Mouse (Mus musculus): Measurements from ENCODE around the gene Myo1d. TPM values are rescaled to one million over a fixed set of nuclear protein-coding genes. Genes with fewer than 3 reads are reported as not detected.
A peak's percentile ranks its signal among the peaks of the same experiment; 100 is the strongest.

The Myo1d gene
- polyA plus RNA-seq, 1 experiment, result 6.4 TPM

- TF ChIP-seq CTCF (IDR thresholded peaks at IDR 0.05; ENCODE audit: control insufficient read depth, insufficient read depth, low read length), result no peak
- TF ChIP-seq POLR2A (IDR thresholded peaks at IDR 0.05; ENCODE audit: borderline replicate concordance, control insufficient read depth, low read depth, low read length), result no peak
- Histone ChIP-seq H3K27ac (ENCODE audit: control insufficient read depth, insufficient read depth, low read depth, low read length, poor library complexity) (peak overlapping the region; percentile 95), H3K4me3 (replicated peaks; ENCODE audit: control insufficient read depth, low read depth, low read length) (no peak overlapping the region), H3K4me1 (ENCODE audit: control insufficient read depth, insufficient read depth, low read length) (peaks cover 10% of the 10 kb centered on the region)
- WGBS, result 8% methylated on average over 5 of the region's 5 CpGs
Observed at GRCm38 (mm10) chr11:80489882-80490196, 290.0 kb downstream of the Myo1d start.

- TF ChIP-seq POLR2A (IDR thresholded peaks at IDR 0.05; ENCODE audit: borderline replicate concordance, control insufficient read depth, low read depth, low read length) (no peak), CTCF (IDR thresholded peaks at IDR 0.05; ENCODE audit: control insufficient read depth, insufficient read depth, low read length) (no peak)
- H3K27ac ChIP-seq (ENCODE audit: control insufficient read depth, insufficient read depth, low read depth, low read length, poor library complexity), result peak overlapping the region; percentile 95
- H3K4me3 ChIP-seq (replicated peaks; ENCODE audit: control insufficient read depth, low read depth, low read length), result peak overlapping the region; percentile 14
- H3K4me1 ChIP-seq (ENCODE audit: control insufficient read depth, insufficient read depth, low read length), result peaks cover 10% of the 10 kb centered on the region
- 20% methylated on average over 12 of the region's 12 CpGs for WGBS
Observed at GRCm38 (mm10) chr11:80489172-80489881, 290.5 kb downstream of the Myo1d start.

- no peak overlapping the region for H3K4me3 ChIP-seq (replicated peaks; ENCODE audit: control insufficient read depth, low read depth, low read length)
- H3K27ac ChIP-seq (ENCODE audit: control insufficient read depth, insufficient read depth, low read depth, low read length, poor library complexity), result no peak overlapping the region
- peaks cover 8% of the 10 kb centered on the region for H3K4me1 ChIP-seq (ENCODE audit: control insufficient read depth, insufficient read depth, low read length)
- TF ChIP-seq CTCF (IDR thresholded peaks at IDR 0.05; ENCODE audit: control insufficient read depth, insufficient read depth, low read length), result no peak
- TF ChIP-seq POLR2A (IDR thresholded peaks at IDR 0.05; ENCODE audit: borderline replicate concordance, control insufficient read depth, low read depth, low read length), result no peak
- 59% methylated on average over 15 of the region's 15 CpGs for WGBS
Observed at GRCm38 (mm10) chr11:80487904-80488587, 291.8 kb downstream of the Myo1d start.

- H3K4me1 ChIP-seq (ENCODE audit: control insufficient read depth, insufficient read depth, low read length), result peaks cover 6% of the 10 kb centered on the region
- WGBS, result 82% methylated on average over 10 of the region's 10 CpGs
- TF ChIP-seq POLR2A (IDR thresholded peaks at IDR 0.05; ENCODE audit: borderline replicate concordance, control insufficient read depth, low read depth, low read length), result no peak
- TF ChIP-seq CTCF (IDR thresholded peaks at IDR 0.05; ENCODE audit: control insufficient read depth, insufficient read depth, low read length), result no peak
- H3K4me3 ChIP-seq (replicated peaks; ENCODE audit: control insufficient read depth, low read depth, low read length), result no peak overlapping the region
- no peak overlapping the region for H3K27ac ChIP-seq (ENCODE audit: control insufficient read depth, insufficient read depth, low read depth, low read length, poor library complexity)
Observed at GRCm38 (mm10) chr11:80485622-80486206, 294.1 kb downstream of the Myo1d start.

GRCm38 (mm10) chr11:80485120-80485551 lies 294.7 kb downstream of the Myo1d start:
- TF ChIP-seq CTCF (IDR thresholded peaks at IDR 0.05; ENCODE audit: control insufficient read depth, insufficient read depth, low read length), result no peak
- no peak for TF ChIP-seq POLR2A (IDR thresholded peaks at IDR 0.05; ENCODE audit: borderline replicate concordance, control insufficient read depth, low read depth, low read length)
- H3K4me3 ChIP-seq (replicated peaks; ENCODE audit: control insufficient read depth, low read depth, low read length), result no peak overlapping the region
- peaks cover 6% of the 10 kb centered on the region for H3K4me1 ChIP-seq (ENCODE audit: control insufficient read depth, insufficient read depth, low read length)
- WGBS, result 86% methylated on average over 9 of the region's 9 CpGs
- no peak overlapping the region for H3K27ac ChIP-seq (ENCODE audit: control insufficient read depth, insufficient read depth, low read depth, low read length, poor library complexity)

GRCm38 (mm10) chr11:80484191-80484791 lies 295.5 kb downstream of the Myo1d start:
- no peak overlapping the region for H3K4me3 ChIP-seq (replicated peaks; ENCODE audit: control insufficient read depth, low read depth, low read length)
- H3K27ac ChIP-seq (ENCODE audit: control insufficient read depth, insufficient read depth, low read depth, low read length, poor library complexity), result no peak overlapping the region
- TF ChIP-seq POLR2A (IDR thresholded peaks at IDR 0.05; ENCODE audit: borderline replicate concordance, control insufficient read depth, low read depth, low read length) (no peak), CTCF (IDR thresholded peaks at IDR 0.05; ENCODE audit: control insufficient read depth, insufficient read depth, low read length) (no peak)
- H3K4me1 ChIP-seq (ENCODE audit: control insufficient read depth, insufficient read depth, low read length), result peaks cover 2% of the 10 kb centered on the region
- WGBS, result 79% methylated on average over 12 of the region's 12 CpGs

- 73% methylated on average over 6 of the region's 6 CpGs for WGBS
Observed at GRCm38 (mm10) chr11:80483536-80484067, 296.2 kb downstream of the Myo1d start.

GRCm38 (mm10) chr11:80482921-80483320 lies 296.9 kb downstream of the Myo1d start:
- WGBS, result 91% methylated on average over 7 of the region's 7 CpGs
- H3K4me3 ChIP-seq (replicated peaks; ENCODE audit: control insufficient read depth, low read depth, low read length), result no peak overlapping the region
- no peak for TF ChIP-seq POLR2A (IDR thresholded peaks at IDR 0.05; ENCODE audit: borderline replicate concordance, control insufficient read depth, low read depth, low read length)
- TF ChIP-seq CTCF (IDR thresholded peaks at IDR 0.05; ENCODE audit: control insufficient read depth, insufficient read depth, low read length), result no peak
- H3K4me1 ChIP-seq (ENCODE audit: control insufficient read depth, insufficient read depth, low read length), result peaks cover 3% of the 10 kb centered on the region
- no peak overlapping the region; the same call in 1 of the 2 replicates for H3K27ac ChIP-seq (ENCODE audit: control insufficient read depth, insufficient read depth, low read depth, low read length, poor library complexity)

More at GRCm38 (mm10) chr11:80483536-80484067, 296.2 kb downstream of the Myo1d start:
- no peak overlapping the region for H3K27ac ChIP-seq (ENCODE audit: control insufficient read depth, insufficient read depth, low read depth, low read length, poor library complexity)
- TF ChIP-seq CTCF (IDR thresholded peaks at IDR 0.05; ENCODE audit: control insufficient read depth, insufficient read depth, low read length) (no peak), POLR2A (IDR thresholded peaks at IDR 0.05; ENCODE audit: borderline replicate concordance, control insufficient read depth, low read depth, low read length) (no peak)
- no peak overlapping the region for H3K4me3 ChIP-seq (replicated peaks; ENCODE audit: control insufficient read depth, low read depth, low read length)
- H3K4me1 ChIP-seq (ENCODE audit: control insufficient read depth, insufficient read depth, low read length), result peaks cover under 1% of the 10 kb centered on the region
